Mouse (Mus musculus): ENCODE measurements around the gene Fbxl17.

The Fbxl17 gene

GRCm38 (mm10) chr17:63402741-63403681, 96.8 kb downstream of the Fbxl17 start:
- no peak for DNase-seq

DNA sequence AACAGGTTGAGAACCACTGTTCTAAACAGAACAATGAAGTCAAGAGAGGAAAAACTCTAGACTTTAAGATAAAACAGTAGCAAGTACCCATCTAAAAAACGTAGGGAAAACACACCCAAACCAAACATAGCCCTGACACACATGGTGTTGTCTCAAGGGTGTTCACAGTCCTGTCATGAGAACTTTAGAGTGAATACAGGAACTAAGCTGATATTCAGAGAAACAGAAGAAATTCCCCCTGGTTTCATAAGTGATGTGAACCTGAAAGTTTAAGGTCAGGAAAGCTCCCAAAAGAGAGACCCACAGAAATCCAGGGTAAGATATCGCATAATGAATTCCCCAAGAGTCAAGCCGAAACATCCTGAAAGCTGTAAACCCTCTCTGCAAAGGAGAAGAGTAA, 97.6 kb downstream of the Fbxl17 start:
- DNase-seq, result no peak

DNA sequence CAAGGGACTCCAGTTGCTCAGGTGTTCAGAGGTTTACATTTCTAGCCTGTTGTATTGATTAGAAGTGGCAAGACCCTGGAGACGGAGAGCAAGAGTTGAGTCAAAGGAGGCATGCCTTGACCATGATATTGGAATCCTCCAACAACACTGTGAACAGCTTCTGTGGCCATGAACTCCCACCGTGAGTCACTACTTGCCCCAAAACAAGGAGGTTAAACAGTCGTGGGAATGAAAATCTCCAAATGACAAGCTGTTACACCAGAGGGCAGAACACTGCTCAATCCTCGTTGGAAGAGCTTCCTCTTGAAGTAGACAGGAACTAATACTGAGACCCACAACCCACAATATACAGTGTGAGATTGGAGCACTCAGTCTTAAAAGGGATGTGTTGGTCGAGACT, 99.2 kb downstream of the Fbxl17 start:
- DNase-seq, result no peak

DNA sequence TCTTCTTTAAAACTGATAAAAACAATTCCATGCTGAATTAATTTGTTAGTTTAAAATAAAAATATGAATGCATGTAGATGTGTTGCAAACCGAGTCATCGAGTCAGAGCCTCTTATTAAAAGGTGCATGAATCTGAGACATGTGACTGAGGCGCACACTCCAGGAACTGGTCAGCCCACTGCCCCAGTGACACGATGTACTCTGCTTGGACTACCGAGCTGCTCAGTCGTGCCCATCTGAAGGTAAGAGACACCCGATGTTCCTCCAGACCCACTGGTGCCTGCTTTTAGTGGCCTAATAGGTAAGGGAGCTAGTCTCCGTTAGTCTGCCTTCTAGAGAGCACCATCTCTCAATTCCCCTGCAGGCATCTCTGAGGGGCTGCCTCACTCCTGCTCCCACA, 100.0 kb downstream of the Fbxl17 start:
- DNase-seq, result no peak

DNA sequence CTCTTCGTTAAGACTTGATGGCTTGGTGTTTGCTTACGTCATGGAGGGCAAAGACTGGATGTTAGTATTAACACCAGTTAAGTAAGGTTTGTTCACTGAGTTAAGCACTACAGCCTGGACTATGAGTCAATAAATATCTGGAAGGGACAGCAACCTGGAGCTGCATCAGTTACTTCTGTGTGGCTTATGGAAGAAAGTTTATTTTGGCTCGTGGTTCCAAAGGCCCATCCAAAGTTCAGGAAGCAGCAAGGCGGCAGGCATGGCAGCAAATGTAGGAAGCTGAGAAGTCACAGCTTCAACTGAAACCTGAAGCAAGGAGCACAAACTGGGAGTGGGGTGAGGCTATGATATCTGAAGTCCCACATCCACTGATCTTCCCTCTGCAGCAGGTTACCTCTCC, 108.3 kb downstream of the Fbxl17 start:
- no peak for DNase-seq

GRCm38 (mm10) chr17:63390951-63391350, 108.9 kb downstream of the Fbxl17 start:
- no peak for DNase-seq

GRCm38 (mm10) chr17:63370977-63371376, 128.8 kb downstream of the Fbxl17 start:
- no peak for DNase-seq

DNA sequence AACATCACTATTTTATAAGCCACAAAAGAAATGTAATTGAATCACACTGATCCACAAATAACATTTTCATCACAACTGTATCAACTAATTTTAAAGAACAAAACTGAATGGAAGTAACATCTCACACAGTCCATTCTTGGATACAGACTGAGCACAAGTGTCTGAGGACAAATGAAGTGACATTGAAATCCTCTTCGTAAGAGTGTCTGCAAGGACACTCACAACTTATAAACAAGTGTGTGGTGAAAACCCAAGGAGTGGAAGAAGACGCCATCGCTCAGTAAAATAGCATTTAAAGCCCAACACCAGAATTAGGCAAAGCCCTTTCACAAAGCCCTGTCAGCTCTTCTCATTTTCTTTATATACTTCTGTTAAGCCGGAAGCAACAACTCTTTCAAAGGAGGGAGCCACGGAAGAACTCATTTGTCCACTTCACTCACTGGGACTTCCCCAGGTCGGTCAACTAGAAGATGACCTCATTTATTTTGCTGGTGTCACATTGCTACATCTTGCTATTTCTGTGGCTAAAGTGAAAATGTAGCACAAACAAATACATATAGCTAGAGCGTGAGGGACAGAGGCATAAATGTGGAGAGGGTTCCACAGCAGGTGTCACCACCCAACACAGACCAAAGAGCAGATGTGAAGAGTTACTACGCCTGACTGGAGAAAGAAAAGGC, 130.0 kb downstream of the Fbxl17 start:
- no peak for DNase-seq

DNA sequence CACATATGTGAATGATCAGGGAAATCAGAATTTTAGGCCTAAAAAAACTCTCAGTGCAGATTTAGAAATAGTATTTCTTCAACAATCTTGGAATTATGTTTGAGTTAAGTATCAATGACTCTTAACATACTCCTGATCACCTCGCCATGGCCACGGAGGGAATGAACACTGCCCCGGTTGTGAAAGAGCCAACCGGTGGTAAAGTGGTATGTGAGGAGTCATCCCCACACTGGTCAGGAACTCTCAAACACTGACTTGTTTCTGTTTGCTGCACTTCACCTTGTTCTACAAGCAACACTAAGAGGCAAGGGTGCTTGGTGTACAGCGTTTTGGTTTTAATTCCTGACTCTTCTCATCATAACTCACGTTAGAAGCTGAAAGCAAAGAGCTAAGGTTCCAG, 132.3 kb downstream of the Fbxl17 start:
- DNase-seq, result no peak

GRCm38 (mm10) chr17:63366045-63366444, 133.8 kb downstream of the Fbxl17 start:
- no peak for DNase-seq

DNA sequence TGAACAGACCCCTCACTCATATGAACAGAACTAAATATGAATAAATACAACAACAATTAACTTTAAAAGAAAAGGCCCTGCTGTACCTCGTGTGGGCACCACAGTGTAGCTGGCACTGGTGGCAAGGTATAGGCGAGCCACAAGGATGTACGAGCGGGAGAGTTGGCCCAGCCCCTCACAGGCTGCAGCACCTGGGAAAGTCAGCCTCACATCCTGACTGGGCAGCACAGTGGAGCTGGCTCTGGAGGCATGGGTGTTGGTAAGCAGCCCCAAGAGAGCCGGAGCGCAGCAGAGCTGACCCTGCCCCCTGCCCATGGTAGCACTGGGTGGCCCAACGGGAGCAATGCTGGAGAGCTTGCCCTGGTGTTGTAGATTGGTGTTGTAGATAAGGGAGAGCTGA, 135.2 kb downstream of the Fbxl17 start:
- no peak for DNase-seq

GRCm38 (mm10) chr17:63362196-63362595, 137.6 kb downstream of the Fbxl17 start:
- no peak for DNase-seq

- no peak for DNase-seq
Measured at GRCm38 (mm10) chr17:63361679-63362078, 138.1 kb downstream of the Fbxl17 start.

DNA sequence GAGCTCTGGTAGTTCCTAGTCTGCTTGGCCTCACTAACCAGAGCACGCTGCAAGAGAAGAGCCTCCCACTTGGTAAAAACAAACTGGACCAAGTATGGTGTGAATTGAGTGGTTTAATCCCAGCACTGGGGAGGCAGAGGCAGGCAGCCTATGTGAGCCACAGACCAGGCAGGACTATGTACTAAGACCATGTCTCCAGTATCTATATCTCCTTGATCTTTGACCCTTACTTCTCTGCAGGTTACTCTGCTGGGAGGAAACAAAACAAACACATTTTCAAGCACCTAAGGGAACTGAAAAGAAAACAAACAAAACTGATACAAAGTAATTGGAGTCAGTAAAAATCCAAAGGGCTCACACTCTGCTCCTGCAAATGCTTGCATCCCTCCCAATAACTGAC, 141.0 kb downstream of the Fbxl17 start:
- DNase-seq, result no peak

DNA sequence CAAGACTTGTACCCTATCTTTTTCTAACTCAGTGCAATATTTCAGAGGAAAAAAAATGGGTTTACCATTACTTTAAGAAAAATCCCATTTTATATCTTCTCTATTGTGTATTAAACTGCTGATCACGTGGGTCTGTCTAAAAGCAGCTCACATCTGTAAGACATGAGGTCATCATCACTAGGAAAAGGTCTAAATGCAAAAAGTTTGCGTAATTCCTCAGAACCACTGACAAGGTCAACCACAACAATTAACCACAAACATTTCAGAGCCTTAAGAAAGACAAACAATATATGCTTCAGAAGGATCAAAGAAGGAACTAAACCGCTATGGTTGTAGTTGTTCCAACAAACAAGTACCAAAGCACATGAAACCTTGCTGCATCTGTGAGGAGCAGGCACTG, 143.6 kb downstream of the Fbxl17 start:
- DNase-seq, result no peak

DNA sequence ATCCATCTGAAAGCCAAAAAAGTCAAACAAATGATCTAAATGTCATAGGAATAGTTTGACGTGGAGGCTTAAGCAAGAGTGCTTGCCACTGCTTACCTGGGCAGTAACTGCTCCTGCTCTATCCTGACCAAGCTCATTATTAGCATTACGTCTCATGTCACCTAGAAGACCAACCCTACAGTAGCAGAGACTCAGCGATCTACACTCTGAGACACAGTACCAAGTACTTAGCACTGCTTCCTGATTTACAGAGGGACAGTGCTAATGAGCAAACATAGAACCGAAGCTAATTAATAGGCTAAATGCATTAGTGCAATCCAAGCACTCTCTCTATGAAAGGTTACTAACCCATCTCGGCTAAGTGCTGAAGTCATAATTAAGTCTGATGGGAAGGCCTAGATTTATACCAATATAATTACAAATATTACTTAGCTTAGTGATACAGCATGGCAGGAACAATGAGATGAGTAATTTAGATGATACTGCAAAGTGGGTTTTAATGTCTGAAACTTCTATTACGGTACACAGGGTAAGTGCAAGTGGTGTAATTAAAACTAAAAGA, 147.1 kb downstream of the Fbxl17 start:
- DNase-seq, result no peak

GRCm38 (mm10) chr17:63351682-63352081, 148.1 kb downstream of the Fbxl17 start:
- no peak for DNase-seq

GRCm38 (mm10) chr17:63350876-63351509, 148.8 kb downstream of the Fbxl17 start:
- DNase-seq, result no peak

DNA sequence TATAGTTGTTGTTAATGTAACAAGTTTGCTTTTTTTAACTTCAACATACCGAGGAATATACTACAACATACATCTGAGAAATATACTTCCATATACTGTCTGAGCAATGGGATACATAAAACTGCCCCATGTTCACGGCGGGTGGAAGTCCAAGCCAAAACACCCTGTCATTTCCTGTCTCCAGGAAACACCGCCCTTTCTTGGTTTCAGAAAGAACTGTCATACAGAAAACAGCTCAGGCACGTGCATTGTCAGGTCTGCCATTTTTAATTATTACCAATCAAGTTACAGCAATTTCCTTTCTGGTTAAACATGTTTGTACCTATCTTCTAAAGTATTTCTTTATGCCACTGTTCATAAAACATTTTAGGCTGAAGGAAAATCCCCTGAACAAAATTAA, 155.7 kb downstream of the Fbxl17 start:
- no peak for DNase-seq

- DNase-seq, result no peak
Measured at GRCm38 (mm10) chr17:63343076-63343475, 156.7 kb downstream of the Fbxl17 start.

DNA sequence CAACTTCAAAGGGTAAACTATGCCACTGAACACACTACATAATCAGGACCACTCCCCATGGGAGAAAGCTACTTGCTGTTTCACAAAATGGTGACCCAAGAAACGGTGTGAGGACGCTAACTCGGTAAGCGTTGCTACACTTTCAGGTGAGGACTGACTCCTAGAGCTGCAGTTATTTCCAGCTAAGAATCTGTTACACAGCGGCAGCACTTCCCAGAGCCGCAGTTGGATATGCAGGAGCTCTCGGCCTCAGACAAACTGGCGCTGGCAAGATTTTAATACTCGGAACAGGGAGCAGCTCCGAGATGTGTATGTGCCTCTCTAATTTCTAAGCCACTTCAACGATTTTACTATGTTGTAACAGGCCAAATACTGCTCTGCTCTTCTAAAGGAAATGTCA, 157.4 kb downstream of the Fbxl17 start:
- no peak for DNase-seq

DNA sequence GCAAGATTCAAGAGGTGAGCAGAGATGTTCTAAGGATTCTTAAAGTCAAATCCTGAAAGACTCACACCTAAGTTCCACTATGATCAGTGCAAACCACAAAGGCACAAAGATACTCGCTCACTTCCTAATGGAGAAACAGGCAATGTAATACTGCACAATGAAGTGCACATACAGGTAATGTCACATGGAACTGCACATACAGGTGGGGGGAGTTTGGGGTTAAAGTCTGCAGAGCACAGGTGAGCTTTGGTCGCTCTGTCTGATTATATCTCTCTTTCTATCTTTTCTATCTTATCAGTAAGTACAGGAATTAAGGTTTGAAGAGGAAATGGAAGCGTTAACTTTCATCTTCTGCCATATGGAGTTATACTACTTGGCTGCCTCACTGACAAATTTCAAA, 158.6 kb downstream of the Fbxl17 start:
- no peak for DNase-seq

- DNase-seq, result no peak
Measured at GRCm38 (mm10) chr17:63328888-63329287, 170.9 kb downstream of the Fbxl17 start.

DNA sequence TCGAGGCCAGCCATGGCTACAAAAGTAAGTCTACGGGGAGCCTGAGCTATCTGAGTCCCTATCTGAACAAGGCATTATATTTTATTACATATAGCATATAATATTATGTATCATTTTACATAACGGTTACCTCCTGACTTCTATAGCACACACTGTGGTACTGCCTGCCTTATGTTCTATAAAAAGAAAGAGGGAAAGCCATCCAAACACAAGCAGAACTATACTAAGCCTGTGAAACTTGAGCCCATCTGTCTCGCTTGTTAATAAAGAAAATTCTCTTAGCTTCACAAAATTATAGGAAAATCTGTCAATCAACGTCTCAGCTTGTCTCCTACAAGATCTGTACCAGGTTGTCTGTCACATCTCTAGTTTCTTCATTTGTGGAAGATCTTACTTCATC, 173.6 kb downstream of the Fbxl17 start:
- DNase-seq, result no peak

Data from cerebellum, adult 9-10 months (tissue).